In the genomic region with DNA sequence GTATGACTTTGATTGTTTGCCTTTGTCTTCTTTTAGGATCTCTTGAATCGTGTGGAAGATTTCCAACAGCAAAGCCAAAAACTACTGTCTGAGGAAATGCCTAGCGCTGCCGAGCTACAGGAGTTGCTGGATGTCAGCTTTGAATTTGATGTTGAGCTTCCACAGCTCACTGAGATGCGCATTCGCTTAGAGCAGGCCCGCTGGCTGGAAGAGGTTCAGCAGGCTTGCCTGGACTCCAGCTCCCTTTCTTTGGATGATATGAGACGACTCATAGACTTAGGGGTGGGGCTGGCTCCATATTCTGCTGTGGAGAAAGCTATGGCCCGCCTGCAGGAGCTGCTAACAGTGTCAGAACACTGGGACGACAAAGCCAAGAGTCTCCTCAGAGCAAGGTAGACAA, we compare ENCODE assay signal across 28 mouse cellular contexts. TPM values are rescaled to one million over a fixed set of nuclear protein-coding genes. Genes with fewer than 3 reads are reported as not detected.
"Had no signal": no experiment of that assay in that cellular context is flagged by ENCODE, and none has a peak within 500 bp of the region (broad histone marks: within the 10 kb centered on the region; RNA-seq: fewer than 3 reads in every experiment).

No protein-coding gene starts in this region.

- H3K4me2 ChIP-seq: heart, embryonic 12.5 days; hindbrain, embryonic 12.5 days; hindbrain, embryonic 14.5 days; intestine, embryonic 15.5 days; limb, embryonic 12.5 days; liver, embryonic 11.5 days; liver, embryonic 13.5 days; liver, embryonic 15.5 days had no signal

- ATAC-seq: hindbrain, embryonic 16.5 days; inflammation-experienced regulatory T-cells, adult 6 months; intestine, embryonic 15.5 days; intestine, postnatal 0 days; liver, postnatal 0 days had no signal

- H3K27me3 ChIP-seq: heart, embryonic 12.5 days; hindbrain, embryonic 12.5 days; intestine, embryonic 15.5 days; limb, embryonic 12.5 days; liver, embryonic 13.5 days; liver, embryonic 15.5 days had no signal

- H3K4me1 ChIP-seq: heart, embryonic 12.5 days; hindbrain, embryonic 10.5 days; hindbrain, embryonic 12.5 days; intestine, embryonic 15.5 days; limb, embryonic 10.5 days; limb, embryonic 12.5 days had no signal

- H3K9me3 ChIP-seq: heart, embryonic 12.5 days; hindbrain, embryonic 10.5 days; hindbrain, embryonic 12.5 days; intestine, embryonic 15.5 days; limb, embryonic 10.5 days; limb, embryonic 12.5 days; liver, embryonic 13.5 days; liver, embryonic 15.5 days had no signal

- DNase-seq: gastrocnemius, postnatal 10 days; gastrocnemius, postnatal 25 days; heart, postnatal 10 days; heart, postnatal 4 days; kidney, adult 18-20 months; kidney, adult 8-10 months; kidney, postnatal 10 days; kidney, postnatal 25 days; kidney, postnatal 4 days; liver; liver, embryonic 13.5 days; liver, postnatal 0 days had no signal

- H3K9ac ChIP-seq: heart, embryonic 12.5 days; hindbrain, embryonic 12.5 days; hindbrain, embryonic 14.5 days; intestine, embryonic 15.5 days; limb, embryonic 12.5 days; liver, embryonic 13.5 days; liver, embryonic 15.5 days; liver, postnatal 0 days had no signal

- H3K27ac ChIP-seq: hindbrain, embryonic 10.5 days; hindbrain, embryonic 12.5 days; hindbrain, embryonic 14.5 days; intestine, embryonic 15.5 days; layer of hippocampus, adult 2 months; left cerebral cortex, adult 2 months; limb, embryonic 10.5 days; limb, embryonic 12.5 days; liver, embryonic 13.5 days; liver, embryonic 15.5 days had no signal

- H3K4me3 ChIP-seq: heart, embryonic 12.5 days; hindbrain, embryonic 10.5 days; hindbrain, embryonic 12.5 days; intestine, embryonic 15.5 days; layer of hippocampus, adult 2 months; left cerebral cortex, adult 2 months; limb, embryonic 10.5 days; limb, embryonic 12.5 days; liver, embryonic 13.5 days; liver, embryonic 15.5 days had no signal

RNA-seq across cellular contexts. Expression of a gene that starts 28.8 kb away (rescaled TPM):
- total RNA-seq: gastrocnemius, adult 18-20 months; heart, postnatal 25 days had no signal
- polyA plus RNA-seq: liver, postnatal 0 days had no signal
